Mouse (Mus musculus): Measurements from ENCODE around the gene Abl1.
A peak's percentile ranks its signal among the peaks of the same experiment; 100 is the strongest.

Gene Abl1

GRCm38 (mm10) chr2:31746835-31747234 lies 58.7 kb downstream of the Abl1 start:
- DNase-seq = peak; percentile 54

- peak; percentile 19 for DNase-seq
Measured at GRCm38 (mm10) chr2:31749046-31749709, 61.0 kb downstream of the Abl1 start.

GRCm38 (mm10) chr2:31750133-31750532 lies 62.0 kb downstream of the Abl1 start:
- no peak for DNase-seq

GRCm38 (mm10) chr2:31757472-31757871 lies 69.3 kb downstream of the Abl1 start:
- no peak for DNase-seq

- no peak for DNase-seq
Measured at GRCm38 (mm10) chr2:31758966-31759365, 70.8 kb downstream of the Abl1 start.

- peak; percentile 86 for DNase-seq
Measured at GRCm38 (mm10) chr2:31759751-31760460, 71.7 kb downstream of the Abl1 start.

GRCm38 (mm10) chr2:31760486-31760885 lies 72.3 kb downstream of the Abl1 start:
- no peak for DNase-seq

GRCm38 (mm10) chr2:31761115-31761531 lies 72.9 kb downstream of the Abl1 start:
- DNase-seq = no peak

- DNase-seq = no peak
Measured at GRCm38 (mm10) chr2:31761585-31761984, 73.4 kb downstream of the Abl1 start.

- no peak for DNase-seq
Measured at GRCm38 (mm10) chr2:31762155-31762554, 74.0 kb downstream of the Abl1 start.

GRCm38 (mm10) chr2:31762853-31763252 lies 74.7 kb downstream of the Abl1 start:
- no peak for DNase-seq

- DNase-seq = no peak
Measured at GRCm38 (mm10) chr2:31763271-31763670, 75.1 kb downstream of the Abl1 start.

- no peak for DNase-seq
Measured at GRCm38 (mm10) chr2:31767104-31767503, 78.9 kb downstream of the Abl1 start.

- DNase-seq = no peak
Measured at GRCm38 (mm10) chr2:31767815-31768214, 79.6 kb downstream of the Abl1 start.

GRCm38 (mm10) chr2:31769115-31769514 lies 80.9 kb downstream of the Abl1 start:
- no peak for DNase-seq

GRCm38 (mm10) chr2:31769631-31770111 lies 81.5 kb downstream of the Abl1 start:
- DNase-seq = no peak

- DNase-seq = peak; percentile 46
Measured at GRCm38 (mm10) chr2:31770781-31771441, 82.7 kb downstream of the Abl1 start.

GRCm38 (mm10) chr2:31776479-31776878 lies 88.3 kb downstream of the Abl1 start:
- no peak for DNase-seq

GRCm38 (mm10) chr2:31779258-31779657 lies 91.1 kb downstream of the Abl1 start:
- no peak for DNase-seq

- no peak for DNase-seq
Measured at GRCm38 (mm10) chr2:31782958-31783602, 94.9 kb downstream of the Abl1 start.

- peak; percentile 64 for DNase-seq
Measured at GRCm38 (mm10) chr2:31785074-31785473, 96.9 kb downstream of the Abl1 start.

- peak; percentile 81 for DNase-seq
Measured at GRCm38 (mm10) chr2:31787029-31787428, 98.9 kb downstream of the Abl1 start.

GRCm38 (mm10) chr2:31788227-31788626 lies 100.1 kb downstream of the Abl1 start:
- no peak for DNase-seq
